Mouse (Mus musculus) right cerebral cortex, postnatal 14 days (tissue): ENCODE data around the gene Bgn.

Experiments
- DNase-seq: peaks from one replicate; pipeline ENCODE4 v3.0.0; 2022

Bgn gene

GRCm38 (mm10) chrX:73483484-73483810 lies at the start of gene Bgn:
Bgn (plus strand) TSS chrX:73483602.
- DNase-seq, result no peak

GRCm38 (mm10) chrX:73435252-73435651 lies 48.1 kb upstream of the Bgn start, which contains the start of gene Trex2:
Trex2 (minus strand) TSS chrX:73435344.
- no peak for DNase-seq

- no peak for DNase-seq
Observed at GRCm38 (mm10) chrX:73441428-73441827, 42.0 kb upstream of the Bgn start.

- DNase-seq, result peak; percentile 69
Observed at GRCm38 (mm10) chrX:73451949-73452348, 31.5 kb upstream of the Bgn start.

GRCm38 (mm10) chrX:73458877-73459392 lies 24.5 kb upstream of the Bgn start, which contains the start of gene Haus7:
Haus7 (minus strand) TSS chrX:73459044.
- peak; percentile 86 for DNase-seq

GRCm38 (mm10) chrX:73460792-73461191 lies 22.6 kb upstream of the Bgn start:
- no peak for DNase-seq

GRCm38 (mm10) chrX:73465483-73466186 lies 17.8 kb upstream of the Bgn start:
- DNase-seq, result no peak

GRCm38 (mm10) chrX:73467446-73468241 lies 15.8 kb upstream of the Bgn start:
- DNase-seq, result no peak

- DNase-seq, result no peak
Observed at GRCm38 (mm10) chrX:73468330-73468729, 15.1 kb upstream of the Bgn start.

- DNase-seq, result no peak
Observed at GRCm38 (mm10) chrX:73468752-73469151, 14.7 kb upstream of the Bgn start.

- DNase-seq, result no peak
Observed at GRCm38 (mm10) chrX:73471764-73472163, 11.6 kb upstream of the Bgn start.

- no peak for DNase-seq
Observed at GRCm38 (mm10) chrX:73474340-73475165, 8.8 kb upstream of the Bgn start.

GRCm38 (mm10) chrX:73475658-73476256 lies 7.6 kb upstream of the Bgn start:
- no peak for DNase-seq

GRCm38 (mm10) chrX:73476621-73477020 lies 6.8 kb upstream of the Bgn start:
- DNase-seq, result no peak

- no peak for DNase-seq
Observed at GRCm38 (mm10) chrX:73477500-73477899, 5.9 kb upstream of the Bgn start.

GRCm38 (mm10) chrX:73479656-73480055 lies 3.7 kb upstream of the Bgn start:
- DNase-seq, result no peak

- DNase-seq, result no peak
Observed at GRCm38 (mm10) chrX:73480334-73480733, 3.1 kb upstream of the Bgn start.

- DNase-seq, result no peak
Observed at GRCm38 (mm10) chrX:73482643-73483483, 539 bp upstream of the Bgn start.

GRCm38 (mm10) chrX:73484076-73484475 lies 674 bp downstream of the Bgn start:
- no peak for DNase-seq

- no peak for DNase-seq
Observed at GRCm38 (mm10) chrX:73484870-73485269, 1.5 kb downstream of the Bgn start.

- DNase-seq, result no peak
Observed at GRCm38 (mm10) chrX:73486920-73487319, 3.5 kb downstream of the Bgn start.

GRCm38 (mm10) chrX:73490186-73490585 lies 6.8 kb downstream of the Bgn start:
- DNase-seq, result no peak
